Mouse (Mus musculus) neural tube, embryonic 14.5 days (tissue): ENCODE measurements around the gene Gabrq. TPM values are rescaled to one million over a fixed set of nuclear protein-coding genes. Genes with fewer than 3 reads are reported as not detected.

Source experiments
- ATAC-seq: fragments of 200-750 bp; cut with Nextera tagmentation; 2 replicates; pipeline ENCODE4 v1.8.0; 2017; ENCODE audit warnings: low read depth, mild to moderate bottlenecking, moderate TSS enrichment, moderate library complexity
- H3K27ac ChIP-seq: fragments of 300-500 bp; sonication (generic); 2 replicates; pipeline ENCODE4 v1.5.1; 2014; ENCODE audit warnings: low read depth, mild to moderate bottlenecking, control low read depth, low read length, moderate library complexity, mixed read lengths
- H3K27me3 ChIP-seq: fragments of 300-500 bp; sonication (generic); 2 replicates; pipeline ENCODE4 v1.6.1; 2014; ENCODE audit warnings: low read length; ENCODE audit not compliant: control insufficient read depth, insufficient read depth
- H3K36me3 ChIP-seq: fragments of 300-500 bp; sonication (generic); 2 replicates; pipeline ENCODE4 v1.6.1; 2014; ENCODE audit warnings: low read length, mixed read lengths; ENCODE audit not compliant: control insufficient read depth, insufficient read depth
- H3K4me1 ChIP-seq: fragments of 300-500 bp; sonication (generic); 2 replicates; pipeline ENCODE4 v1.6.1; 2014; ENCODE audit warnings: low read length; ENCODE audit not compliant: control insufficient read depth, insufficient read depth
- H3K4me2 ChIP-seq: fragments of 300-500 bp; sonication (generic); 2 replicates; pipeline ENCODE4 v1.6.1; 2014; ENCODE audit warnings: mild to moderate bottlenecking, low read depth, low read length, control low read depth
- H3K4me3 ChIP-seq: fragments of 300-500 bp; sonication (generic); 2 replicates; pipeline ENCODE4 v1.5.1; 2014; ENCODE audit warnings: low read depth, low read length, control low read depth, mixed read lengths
- H3K9ac ChIP-seq: fragments of 300-500 bp; sonication (generic); replicated peaks from 2 replicates; pipeline ENCODE4 v1.6.1; 2014; ENCODE audit warnings: low read depth, mild to moderate bottlenecking, control low read depth, low read length, mixed read lengths
- H3K9me3 ChIP-seq: fragments of 300-500 bp; sonication (generic); 2 replicates; pipeline ENCODE4 v1.6.1; 2016; ENCODE audit warnings: low read length; ENCODE audit not compliant: control insufficient read depth
- WGBS: fragments of 180-500 bp; shearing (Covaris S2); extraction: QIAGEN DNeasy Blood & Tissue Kit; methylation state at CpG from one replicate; pipeline ENCODE4 v1.1.7; 2014; 5-methylcytosine and 5-hydroxymethylcytosine counted together
- polyA plus RNA-seq: library from polyadenylated mRNA; unstranded; fragments of >200 nt; fragmentation: Nextera tagmentation; extraction: Ambion mirVana; gene quantifications from 2 replicates; pipeline ENCODE4 v1.2.1, GENCODE M21; 2014

The Gabrq gene
- 3.4 and 4.5 TPM in 2 replicates for polyA plus RNA-seq

GRCm38 (mm10) chrX:72824776-72825588 lies at the start of gene Gabrq:
Gabrq (plus strand) TSS chrX:72825178.
- Histone ChIP-seq H3K36me3 (no peaks in the 10 kb centered on the region), H3K9ac (peak within 1 kb of the TSS; percentile 25; the same call in 1 of the 2 replicates), H3K4me1 (no peaks in the 10 kb centered on the region), H3K4me2 (peak within 1 kb of the TSS; percentile 55), H3K4me3 (peak within 1 kb of the TSS; percentile 34), H3K27ac (no peak within 1 kb of the TSS), H3K9me3 (no peaks in the 10 kb centered on the region), H3K27me3 (no peaks in the 10 kb centered on the region)
- peak; percentile 93 for ATAC-seq
- WGBS: 12% methylated on average over 39 of the region's 43 CpGs

GRCm38 (mm10) chrX:72788773-72789557 lies 36.0 kb upstream of the Gabrq start:
- no peak overlapping the region for H3K9ac ChIP-seq
- WGBS: 0% methylated on average over 1 of the region's 1 CpGs
- H3K4me2 ChIP-seq: no peak overlapping the region

GRCm38 (mm10) chrX:72789558-72789871 lies 35.5 kb upstream of the Gabrq start:
- no peak overlapping the region for H3K9ac ChIP-seq
- H3K9me3 ChIP-seq: no peaks in the 10 kb centered on the region
- H3K4me2 ChIP-seq: no peak overlapping the region
- no peak for ATAC-seq
- H3K36me3 ChIP-seq: no peaks in the 10 kb centered on the region
- H3K4me1 ChIP-seq: no peaks in the 10 kb centered on the region
- no peak overlapping the region for H3K27ac ChIP-seq
- no peak overlapping the region for H3K4me3 ChIP-seq
- no peaks in the 10 kb centered on the region for H3K27me3 ChIP-seq

More at GRCm38 (mm10) chrX:72788773-72789557, 36.0 kb upstream of the Gabrq start:
- H3K4me1 ChIP-seq: no peaks in the 10 kb centered on the region
- H3K27ac ChIP-seq: peak overlapping the region; percentile 12; the same call in 1 of the 2 replicates
- peak; percentile 96 for ATAC-seq
- H3K4me3 ChIP-seq: no peak overlapping the region
- no peaks in the 10 kb centered on the region for H3K9me3 ChIP-seq
- no peaks in the 10 kb centered on the region for H3K27me3 ChIP-seq
- no peaks in the 10 kb centered on the region for H3K36me3 ChIP-seq

GRCm38 (mm10) chrX:72819594-72819993 lies 5.4 kb upstream of the Gabrq start:
- Histone ChIP-seq H3K9ac (no peak overlapping the region), H3K4me2 (no peak overlapping the region), H3K9me3 (no peaks in the 10 kb centered on the region), H3K4me1 (no peaks in the 10 kb centered on the region), H3K27ac (no peak overlapping the region), H3K36me3 (no peaks in the 10 kb centered on the region), H3K27me3 (no peaks in the 10 kb centered on the region), H3K4me3 (no peak overlapping the region)
- 4% methylated on average over 5 of the region's 5 CpGs for WGBS
- peak; percentile 34 for ATAC-seq

GRCm38 (mm10) chrX:72823310-72823709 lies 1.7 kb upstream of the Gabrq start:
- H3K9me3 ChIP-seq: no peaks in the 10 kb centered on the region
- WGBS: 69% methylated on average over 2 of the region's 2 CpGs
- H3K27me3 ChIP-seq: no peaks in the 10 kb centered on the region
- no peak for ATAC-seq
- H3K9ac ChIP-seq: no peak overlapping the region
- H3K4me3 ChIP-seq: no peak overlapping the region
- H3K4me1 ChIP-seq: no peaks in the 10 kb centered on the region
- no peak overlapping the region for H3K27ac ChIP-seq
- H3K36me3 ChIP-seq: no peaks in the 10 kb centered on the region
- H3K4me2 ChIP-seq: no peak overlapping the region

- Histone ChIP-seq H3K4me2 (peak overlapping the region; percentile 55), H3K9ac (0 out of 2 replicates have a peak overlapping the region, but pooled peaks have one; percentile 25)
These were observed 569 bp downstream of the Gabrq start for GRCm38 (mm10) chrX:72825589-72825905.

More at GRCm38 (mm10) chrX:72825589-72825905, 569 bp downstream of the Gabrq start:
- H3K4me1 ChIP-seq: no peaks in the 10 kb centered on the region
- H3K27ac ChIP-seq: no peak overlapping the region
- no peaks in the 10 kb centered on the region for H3K36me3 ChIP-seq
- no peaks in the 10 kb centered on the region for H3K27me3 ChIP-seq
- peak; percentile 67; the same call in 1 of the 2 replicates for ATAC-seq
- H3K4me3 ChIP-seq: peak overlapping the region; percentile 34
- H3K9me3 ChIP-seq: no peaks in the 10 kb centered on the region
- WGBS: 52% methylated on average over 7 of the region's 7 CpGs

Other genes starting within 250 kb of the Gabrq start
- gene Gabra3, start 168.3 kb upstream of the Gabrq start, polyA plus RNA-seq: 24.6 and 64.8 TPM in 2 replicates
- 62.6 and 80.1 TPM in 2 replicates for gene Cetn2, start 93.2 kb downstream of the Gabrq start, polyA plus RNA-seq
- gene Nsdhl, start 93.4 kb downstream of the Gabrq start, polyA plus RNA-seq: 49.6 and 56.1 TPM in 2 replicates
- gene Zfp185, start 162.2 kb downstream of the Gabrq start, polyA plus RNA-seq: 0.45 and 0.83 TPM in 2 replicates
- gene Pnma5, start 211.9 kb downstream of the Gabrq start, polyA plus RNA-seq: 0.12 and 0.19 TPM in 2 replicates
- 2.2 and 4.6 TPM in 2 replicates for gene Pnma3, start 239.6 kb downstream of the Gabrq start, polyA plus RNA-seq